In the genomic region with DNA sequence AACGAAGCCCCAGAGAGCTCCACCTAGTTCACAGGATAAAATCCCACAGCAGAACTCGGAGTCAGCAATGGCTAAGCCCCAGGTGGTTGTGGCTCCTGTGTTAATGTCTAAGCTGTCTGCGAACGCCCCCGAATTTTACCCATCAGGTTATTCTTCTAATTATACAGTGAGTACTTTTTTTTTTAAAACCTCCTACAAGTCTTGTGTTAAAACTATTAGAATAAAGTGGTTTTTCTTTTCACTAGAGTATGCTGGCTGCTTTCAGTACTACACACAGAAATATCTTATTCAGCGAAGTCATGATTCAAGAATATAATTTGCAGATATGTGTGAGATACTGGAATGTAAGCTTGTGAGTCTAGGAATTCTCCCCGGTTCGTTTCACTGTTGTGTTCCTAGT, we compare ENCODE assay signal across 8 mouse cellular contexts. TPM values are rescaled to one million over a fixed set of nuclear protein-coding genes. Genes with fewer than 3 reads are reported as not detected.
A peak's percentile ranks its signal among the peaks of the same experiment; 100 is the strongest.
DNase-seq lines count a peak whose midpoint lies in the region; ATAC-seq and TF ChIP-seq lines count a peak whose summit lies in the region.

No protein-coding gene starts in this region.

- H3K9me3 ChIP-seq in forebrain, embryonic 13.5 days (replicated peaks) = no peaks in the 10 kb centered on the region
- no peaks in the 10 kb centered on the region for H3K9me3 ChIP-seq in limb, embryonic 11.5 days (ENCODE audit: control insufficient read depth, low read length)
- no peaks in the 10 kb centered on the region for H3K9me3 ChIP-seq in neural tube, embryonic 13.5 days

- WGBS in forebrain, embryonic 13.5 days = 16% methylated on average over 8 of the region's 8 CpGs
- WGBS in limb, embryonic 11.5 days = 28% methylated on average over 8 of the region's 8 CpGs
- WGBS in neural tube, embryonic 13.5 days = 22% methylated on average over 8 of the region's 8 CpGs

- H3K4me3 ChIP-seq in left cerebral cortex, adult 2 months = peak overlapping the region; percentile 77
- peak overlapping the region; percentile 96 for H3K4me3 ChIP-seq in forebrain, embryonic 13.5 days
- peak overlapping the region; percentile 91 for H3K4me3 ChIP-seq in limb, embryonic 11.5 days (ENCODE audit: low read depth, low read length)
- H3K4me3 ChIP-seq in neural tube, embryonic 13.5 days = peak overlapping the region; percentile 81

- peak overlapping the region; percentile 72 for H3K4me2 ChIP-seq in forebrain, embryonic 13.5 days
- H3K4me2 ChIP-seq in limb, embryonic 11.5 days (ENCODE audit: low read depth, severe bottlenecking) = peak overlapping the region; percentile 51
- peak overlapping the region; percentile 65 for H3K4me2 ChIP-seq in neural tube, embryonic 13.5 days

- intact Hi-C loops in left cerebral cortex, adult 2 months (cut with DNase I) = no loop called here

- no peaks in the 10 kb centered on the region for H3K27me3 ChIP-seq in forebrain, embryonic 13.5 days
- no peaks in the 10 kb centered on the region for H3K27me3 ChIP-seq in limb, embryonic 11.5 days (ENCODE audit: control insufficient read depth, insufficient read depth, low read length)
- no peaks in the 10 kb centered on the region for H3K27me3 ChIP-seq in neural tube, embryonic 13.5 days

- ATAC-seq in forebrain, embryonic 13.5 days = no peak
- no peak for ATAC-seq in limb, embryonic 11.5 days (ENCODE audit: insufficient number of reproducible peaks, low FRiP score, low TSS enrichment, low read depth)
- no peak for ATAC-seq in neural tube, embryonic 13.5 days (ENCODE audit: low read depth)

- peak overlapping the region; percentile 100 for H3K9ac ChIP-seq in forebrain, embryonic 13.5 days
- peak overlapping the region; percentile 100 for H3K9ac ChIP-seq in limb, embryonic 11.5 days (ENCODE audit: low read length)
- peak overlapping the region; percentile 99 for H3K9ac ChIP-seq in neural tube, embryonic 13.5 days

- no peak overlapping the region; the same call in 1 of the 2 replicates for H3K27ac ChIP-seq in left cerebral cortex, adult 2 months
- H3K27ac ChIP-seq in forebrain, embryonic 13.5 days = peak overlapping the region; percentile 99
- H3K27ac ChIP-seq in limb, embryonic 11.5 days (replicated peaks; ENCODE audit: low read depth, low read length) = peak overlapping the region; percentile 99; the same call in 1 of the 2 replicates
- H3K27ac ChIP-seq in neural tube, embryonic 13.5 days (replicated peaks) = peak overlapping the region; percentile 97

- peaks cover 43% of the 10 kb centered on the region for H3K4me1 ChIP-seq in forebrain, embryonic 13.5 days
- no peaks in the 10 kb centered on the region for H3K4me1 ChIP-seq in limb, embryonic 11.5 days (ENCODE audit: control insufficient read depth, insufficient read depth, low read length)
- peaks cover 37% of the 10 kb centered on the region for H3K4me1 ChIP-seq in neural tube, embryonic 13.5 days (replicated peaks)

- peak in 1 of 2 experiments; percentile 24 for DNase-seq in left cerebral cortex, adult 2 months (ENCODE audit: extremely low spot score in 1 of 2, low spot score in 2 of 2)
- no peak for DNase-seq in left cerebral cortex, adult 11 months (ENCODE audit: low spot score)
- DNase-seq in adipocyte (ENCODE audit: low spot score) = peak; percentile 35
- peak; percentile 37 for DNase-seq in limb, embryonic 11.5 days (ENCODE audit: low spot score)
- DNase-seq in frontal cortex, postnatal 14 days (ENCODE audit: low spot score in 2 of 2) = no peak
- no peak for DNase-seq in urinary bladder, adult 18-20 months (ENCODE audit: low spot score in 2 of 2)

- peak; percentile 21 for TF ChIP-seq CTCF in left cerebral cortex, adult 2 months (IDR thresholded peaks at IDR 0.05)

- H3K36me3 ChIP-seq in forebrain, embryonic 13.5 days (ENCODE audit: poor library complexity, severe bottlenecking) = peaks cover 14% of the 10 kb centered on the region
- H3K36me3 ChIP-seq in limb, embryonic 11.5 days (ENCODE audit: control insufficient read depth, insufficient read depth, low read length) = no peaks in the 10 kb centered on the region
- H3K36me3 ChIP-seq in neural tube, embryonic 13.5 days = 0 out of 2 replicates have a peak, but pooled peaks cover 7% of the 10 kb centered on the region

RNA-seq across cellular contexts. Expression of a gene that starts 1.8 kb away (rescaled TPM):
- 100 to 1,000 TPM in 1 of 2 experiments, 10 to 100 TPM in 1; 96.8 to 113 TPM for total RNA-seq in left cerebral cortex, adult 2 months (2021)
- 178 and 207 TPM in 2 replicates for polyA plus RNA-seq in forebrain, embryonic 13.5 days (2015; fragmentation: Nextera tagmentation; extraction: Ambion mirVana)
- 103 and 110 TPM in 2 replicates for polyA plus RNA-seq in limb, embryonic 11.5 days (2014; fragmentation: Nextera tagmentation; extraction: Ambion mirVana)
- 172 and 179 TPM in 2 replicates for polyA plus RNA-seq in neural tube, embryonic 13.5 days (2015; fragmentation: Nextera tagmentation; extraction: Ambion mirVana)

RNA-seq across cellular contexts. Expression of a gene that starts 32.4 kb away (rescaled TPM):
- 10 to 100 TPM; 23.5 to 24.2 TPM for total RNA-seq in left cerebral cortex, adult 2 months (2021)
- 113 and 118 TPM in 2 replicates for polyA plus RNA-seq in forebrain, embryonic 13.5 days (2015; fragmentation: Nextera tagmentation; extraction: Ambion mirVana)
- 89.0 and 92.8 TPM in 2 replicates for polyA plus RNA-seq in limb, embryonic 11.5 days (2014; fragmentation: Nextera tagmentation; extraction: Ambion mirVana)
- polyA plus RNA-seq in neural tube, embryonic 13.5 days (2015; fragmentation: Nextera tagmentation; extraction: Ambion mirVana) = 96.3 and 106 TPM in 2 replicates

RNA-seq across cellular contexts. Expression of a gene that starts 57.7 kb away (rescaled TPM):
- 10 to 100 TPM; 22.5 to 24.2 TPM for total RNA-seq in left cerebral cortex, adult 2 months (2021)
- 2.2 and 3.4 TPM in 2 replicates for polyA plus RNA-seq in forebrain, embryonic 13.5 days (2015; fragmentation: Nextera tagmentation; extraction: Ambion mirVana)
- polyA plus RNA-seq in limb, embryonic 11.5 days (2014; fragmentation: Nextera tagmentation; extraction: Ambion mirVana) = 0.92 and 1.3 TPM in 2 replicates
- polyA plus RNA-seq in neural tube, embryonic 13.5 days (2015; fragmentation: Nextera tagmentation; extraction: Ambion mirVana) = 3.3 and 4.2 TPM in 2 replicates

RNA-seq across cellular contexts. Expression of a gene that starts 58.0 kb away (rescaled TPM):
- total RNA-seq in left cerebral cortex, adult 2 months (2021) = 1 to 10 TPM; 2.3 to 2.5 TPM
- 1.9 and 2.2 TPM in 2 replicates for polyA plus RNA-seq in forebrain, embryonic 13.5 days (2015; fragmentation: Nextera tagmentation; extraction: Ambion mirVana)
- polyA plus RNA-seq in limb, embryonic 11.5 days (2014; fragmentation: Nextera tagmentation; extraction: Ambion mirVana) = 0.84 and 1.4 TPM in 2 replicates
- polyA plus RNA-seq in neural tube, embryonic 13.5 days (2015; fragmentation: Nextera tagmentation; extraction: Ambion mirVana) = 1.4 and 1.7 TPM in 2 replicates

Comparison
In these comparisons a context has a peak if more than half of its experiments do, and no peak if none do; other contexts are left out.
1. DNase-seq: peak in adipocyte (single experiment) and limb, embryonic 11.5 days (single experiment); none in left cerebral cortex, adult 11 months (single experiment), frontal cortex, postnatal 14 days (0 of 2) and urinary bladder, adult 18-20 months (0 of 2).
2. Peak in every context shown above with its lines, with median percentiles within 50 percentile points of each other: H3K4me3 ChIP-seq, H3K4me2 ChIP-seq and H3K9ac ChIP-seq.